32 mouse cellular contexts compared by ENCODE assay signal in the genomic region with DNA sequence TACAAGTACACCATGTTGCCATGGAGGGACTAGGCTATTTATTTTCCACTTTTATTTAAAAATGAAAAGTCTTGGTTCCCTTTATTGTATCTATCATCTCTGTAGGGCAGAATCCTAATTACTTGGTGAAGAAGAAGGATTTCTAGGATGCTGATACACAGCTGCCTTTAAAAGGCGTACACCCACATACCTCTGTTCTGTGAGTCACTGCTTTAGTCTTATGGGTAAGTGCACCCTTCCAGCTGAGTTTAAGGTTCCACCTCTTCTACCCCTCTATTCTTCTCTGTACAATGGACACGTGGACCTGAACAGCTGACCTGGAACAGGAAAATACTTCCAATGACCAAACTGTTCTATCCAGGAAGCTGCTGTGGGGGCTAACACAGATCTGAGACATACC. TPM values are rescaled to one million over a fixed set of nuclear protein-coding genes. Genes with fewer than 3 reads are reported as not detected.
"Had no signal": no experiment of that assay in that cellular context is flagged by ENCODE, and none has a peak within 500 bp of the region (broad histone marks: within the 10 kb centered on the region; RNA-seq: fewer than 3 reads in every experiment).

No protein-coding gene starts in this region.

- H3K4me1 ChIP-seq: heart, embryonic 10.5 days; hindbrain, embryonic 12.5 days; intestine, embryonic 15.5 days; limb, embryonic 10.5 days; limb, embryonic 12.5 days had no signal

- H3K4me3 ChIP-seq: gastrocnemius, adult 2 months; heart, embryonic 10.5 days; heart, embryonic 12.5 days; hindbrain, embryonic 10.5 days; hindbrain, embryonic 12.5 days; intestine, embryonic 15.5 days; limb, embryonic 10.5 days; limb, embryonic 12.5 days; liver, embryonic 13.5 days; liver, embryonic 15.5 days had no signal

- ATAC-seq: hindbrain, embryonic 16.5 days; inflammation-experienced regulatory T-cells, adult 6 months; intestine, embryonic 15.5 days; intestine, postnatal 0 days had no signal

- H3K27ac ChIP-seq: gastrocnemius, adult 2 months; heart, embryonic 10.5 days; hindbrain, embryonic 10.5 days; hindbrain, embryonic 12.5 days; hindbrain, embryonic 14.5 days; intestine, embryonic 15.5 days; limb, embryonic 10.5 days; limb, embryonic 12.5 days; liver, embryonic 13.5 days; liver, embryonic 15.5 days had no signal

- DNase-seq: gastrocnemius, adult 2 months; gastrocnemius, postnatal 10 days; gastrocnemius, postnatal 25 days; heart, adult 18-20 months; heart, postnatal 10 days; heart, postnatal 4 days; kidney, adult 18-20 months; kidney, adult 8-10 months; kidney, postnatal 10 days; kidney, postnatal 25 days; kidney, postnatal 4 days; liver; liver, embryonic 13.5 days had no signal

RNA-seq across cellular contexts. Expression of gene Nhlrc4, which starts 37.1 kb away (rescaled TPM):
- total RNA-seq: gastrocnemius, adult 2 months; gastrocnemius, postnatal 10 days; gastrocnemius, postnatal 25 days; gastrocnemius, postnatal 4 days; granulocyte monocyte progenitor cell, adult 5-6 weeks; heart, postnatal 10 days; heart, postnatal 25 days; heart, postnatal 4 days; layer of hippocampus, postnatal 10 days; left cerebral cortex, postnatal 10 days; left cerebral cortex, postnatal 25 days had no signal
- polyA plus RNA-seq: heart, embryonic 14.5 days; hindbrain, embryonic 12.5 days; hindbrain, embryonic 14.5 days; inflammation-experienced regulatory T-cells, adult 6 months; intestine, postnatal 0 days had no signal
